Mouse (Mus musculus) C2C12 (cell line): ENCODE data around the gene Rnf11. TPM values are rescaled to one million over a fixed set of nuclear protein-coding genes. Genes with fewer than 3 reads are reported as not detected.

Experiments
- H3K27me3 ChIP-seq: one replicate; pipeline ENCODE4 v1.6.1; 2011; ENCODE audit not compliant: control insufficient read depth, insufficient read depth, insufficient read length
- H3K36me3 ChIP-seq: one replicate; pipeline ENCODE4 v1.6.1; 2011; ENCODE audit not compliant: control insufficient read depth, insufficient read depth
- H3K4me3 ChIP-seq: one replicate; pipeline ENCODE4 v1.5.1; 2011; ENCODE audit warnings: mild to moderate bottlenecking, control low read depth; ENCODE audit not compliant: poor library complexity, insufficient read depth, severe bottlenecking
- H3K79me2 ChIP-seq: one replicate; pipeline ENCODE4 v1.6.1; 2011; ENCODE audit not compliant: control insufficient read depth, insufficient read depth
- H3K79me3 ChIP-seq: one replicate; pipeline ENCODE4 v1.6.1; 2011; ENCODE audit warnings: low read depth, control low read depth
- H3ac ChIP-seq: one replicate; pipeline ENCODE3; 2011; ENCODE audit warnings: low read depth; ENCODE audit not compliant: control insufficient read depth, insufficient read length
- CEBPB ChIP-seq: IDR thresholded peaks from one replicate; pipeline ENCODE4 v1.6.1; 2011; ENCODE audit warnings: low read depth, mild to moderate bottlenecking, control low read depth, moderate library complexity
- CTCF ChIP-seq: IDR thresholded peaks from one replicate; pipeline ENCODE4 v1.5.1; 2011; ENCODE audit not compliant: control insufficient read depth, insufficient read depth, insufficient read length
- FOSL1 ChIP-seq: IDR thresholded peaks from one replicate; pipeline ENCODE4 v1.8.0; 2011; ENCODE audit warnings: mild to moderate bottlenecking, low read length; ENCODE audit not compliant: poor library complexity, insufficient read depth, severe bottlenecking
- MAX ChIP-seq: IDR thresholded peaks from one replicate; pipeline ENCODE4 v1.6.1; 2011; ENCODE audit warnings: mild to moderate bottlenecking, control low read depth
- MYOD1 ChIP-seq: IDR thresholded peaks from one replicate; pipeline ENCODE4 v1.6.1; 2011; ENCODE audit warnings: low read depth; ENCODE audit not compliant: control insufficient read depth, insufficient read length
- MYOG ChIP-seq: IDR thresholded peaks from one replicate; pipeline ENCODE4 v1.6.1; 2011; ENCODE audit not compliant: control insufficient read depth, insufficient read length; ENCODE audit errors: extremely low read depth
- USF1 ChIP-seq: IDR thresholded peaks from one replicate; pipeline ENCODE4 v1.6.1; 2011; ENCODE audit warnings: low read depth, mild to moderate bottlenecking, control low read depth, moderate library complexity
- long read RNA-seq, 2 experiments: library from polyadenylated mRNA; unstranded; transcript quantifications; one replicate each; pipeline ENCODE4 v2.0.0; 2019 to 2020
- polyA plus RNA-seq: library from polyadenylated mRNA; unstranded; fragments of >200 nt; fragmentation: generic; extraction: Trizol; gene quantifications from one replicate; pipeline ENCODE4 v1.2.1, GENCODE M21; 2012; ENCODE audit warnings: missing spikeins

Gene Rnf11
- 26.9 TPM for polyA plus RNA-seq
- long read RNA-seq, experiment 1, full-length matches to known transcripts = 9 of 19 reads
- long read RNA-seq, experiment 1, partial matches to known transcripts = 1 of 19 reads
- long read RNA-seq, experiment 1, other reads (novel, unspliced or antisense) = 9 of 19 reads
- long read RNA-seq, experiment 2, full-length matches to known transcripts = 3 of 6 reads
- long read RNA-seq, experiment 2, partial matches to known transcripts = 0 of 6 reads
- long read RNA-seq, experiment 2, other reads (novel, unspliced or antisense) = 3 of 6 reads

DNA sequence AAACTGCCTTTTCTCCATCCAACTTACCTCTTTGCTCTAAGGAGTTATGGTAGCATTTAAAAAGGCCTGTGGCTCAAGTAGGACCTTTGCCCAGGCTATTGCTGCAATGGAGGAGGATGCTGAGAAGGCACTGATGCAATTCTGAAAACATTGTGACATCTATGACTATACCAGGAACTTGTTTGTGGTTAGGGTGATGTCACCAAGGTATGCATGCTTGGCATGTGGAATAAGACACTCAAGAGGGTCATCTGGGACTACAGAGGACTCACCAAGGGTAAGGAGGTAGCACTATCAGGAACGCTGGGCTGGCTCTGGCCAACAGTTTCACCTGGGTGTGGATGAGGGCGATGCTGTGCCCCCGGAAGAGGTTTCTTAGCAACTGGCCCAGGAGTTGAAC lies at the start of gene Rnf11:
Rnf11 (minus strand) TSS at position 108 of the 400 bp plus-strand sequence.
- H3K4me3 ChIP-seq = no peak within 1 kb of the TSS
- H3K79me3 ChIP-seq = no peaks in the 10 kb centered on the region
- no peaks in the 10 kb centered on the region for H3K79me2 ChIP-seq

DNA sequence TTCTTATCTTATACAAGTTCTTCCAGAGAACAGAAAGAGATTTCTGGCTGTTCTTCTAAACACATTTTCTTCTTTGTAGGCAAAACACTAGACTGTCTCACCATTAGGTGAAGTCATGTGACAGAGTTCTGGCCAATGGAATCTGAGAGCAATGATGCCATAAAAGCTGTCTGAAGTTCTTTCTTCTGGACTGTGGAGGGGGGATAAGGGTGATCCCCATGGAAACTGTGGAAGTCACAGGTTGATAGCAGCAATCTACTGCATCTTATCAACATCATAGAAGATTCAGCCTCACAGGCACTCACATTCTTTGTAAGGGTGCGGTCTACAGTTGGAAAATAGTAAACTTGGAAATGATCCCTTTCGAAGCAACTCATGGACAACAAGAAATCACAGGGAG lies 46.6 kb upstream of the Rnf11 start, which contains the start of gene 4930522H14Rik:
4930522H14Rik (minus strand) TSS at position 187 of the 400 bp plus-strand sequence.
- no peaks in the 10 kb centered on the region for H3K79me3 ChIP-seq
- peaks cover 4% of the 10 kb centered on the region for H3K27me3 ChIP-seq
- TF ChIP-seq MAX (no peak), CEBPB (no peak), USF1 (peak; percentile 29)
- H3K79me2 ChIP-seq = no peaks in the 10 kb centered on the region
- no peaks in the 10 kb centered on the region for H3K36me3 ChIP-seq
- no peak within 1 kb of the TSS for H3ac ChIP-seq
- H3K4me3 ChIP-seq = no peak within 1 kb of the TSS

More for the DNA sequence above, at the start of gene Rnf11:
- Histone ChIP-seq H3K27me3 (no peaks in the 10 kb centered on the region), H3K36me3 (no peaks in the 10 kb centered on the region), H3ac (no peak within 1 kb of the TSS)
- TF ChIP-seq MYOD1 (no peak), CEBPB (peak; percentile 95)

DNA sequence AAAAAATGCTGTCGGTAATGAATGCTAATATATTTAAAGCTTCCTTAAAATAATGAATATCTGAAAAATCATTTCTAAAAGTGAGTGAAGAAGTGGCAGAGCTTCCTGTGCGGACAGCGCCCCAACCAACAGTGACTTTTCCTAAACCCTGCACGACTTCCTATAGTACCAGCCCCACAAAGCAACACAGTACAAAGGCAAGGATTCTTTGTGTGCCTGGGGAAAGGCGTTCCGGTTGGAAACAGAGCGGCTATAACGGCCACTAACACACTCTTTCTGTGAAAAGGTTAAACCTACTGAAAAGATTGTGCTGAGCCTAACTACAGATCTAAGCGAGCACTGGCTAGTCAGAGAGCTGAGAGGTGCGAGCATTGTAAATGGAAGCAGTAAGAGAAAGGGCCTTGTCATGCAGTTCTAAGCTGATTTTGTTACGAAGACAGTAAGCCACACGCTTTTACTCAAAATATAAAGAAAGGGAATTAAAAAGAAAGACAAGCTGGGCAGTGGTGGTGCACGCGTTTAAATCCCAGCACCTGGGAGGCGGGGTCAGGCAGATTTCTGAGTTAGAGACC lies 45.8 kb upstream of the Rnf11 start:
- Histone ChIP-seq H3K4me3 (no peak overlapping the region), H3K79me3 (no peaks in the 10 kb centered on the region), H3K79me2 (no peaks in the 10 kb centered on the region), H3K36me3 (no peaks in the 10 kb centered on the region), H3ac (no peak overlapping the region), H3K27me3 (peaks cover 4% of the 10 kb centered on the region)
- TF ChIP-seq MYOD1 = no peak

DNA sequence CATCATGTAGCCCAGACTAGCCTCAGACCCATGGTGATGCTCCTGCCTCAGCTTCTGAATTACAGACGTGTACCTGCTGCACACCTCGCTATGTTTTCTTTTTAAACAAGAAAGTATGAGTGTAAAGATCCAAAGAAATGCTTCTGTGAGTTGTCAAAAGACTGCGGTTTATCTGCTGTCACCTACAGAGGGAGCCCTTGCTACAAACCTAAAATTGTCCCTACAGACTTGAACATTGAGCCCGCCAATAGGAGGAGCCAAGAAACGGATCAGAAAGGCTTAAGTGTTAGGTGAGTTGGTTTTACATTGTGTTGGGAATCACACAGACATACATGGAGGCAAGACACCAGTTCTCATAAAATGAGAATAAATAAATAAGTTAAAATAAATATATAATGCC lies 20.4 kb upstream of the Rnf11 start:
- H3K36me3 ChIP-seq = no peaks in the 10 kb centered on the region
- TF ChIP-seq CTCF (peak; percentile 32), MYOD1 (no peak)
- no peaks in the 10 kb centered on the region for H3K79me2 ChIP-seq

DNA sequence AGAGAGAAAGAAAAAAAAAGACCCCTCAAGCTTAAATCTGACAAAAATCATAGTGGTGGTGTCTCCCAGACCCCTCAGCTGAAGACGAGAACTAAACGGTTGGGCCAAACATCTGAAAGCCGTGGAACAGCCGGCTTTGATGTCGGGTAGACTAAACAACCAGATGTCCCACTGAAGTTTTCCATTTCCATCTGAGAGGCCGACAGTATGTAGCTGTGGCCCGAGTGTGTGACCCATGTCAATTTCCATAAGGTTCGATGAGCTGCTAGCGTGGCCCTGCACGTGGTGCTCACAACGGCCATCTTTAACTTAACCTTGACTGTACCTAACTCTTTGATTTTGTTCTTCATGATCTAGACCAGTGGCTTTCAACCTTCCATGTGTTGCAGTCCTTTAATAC lies 13.9 kb upstream of the Rnf11 start:
- TF ChIP-seq MYOD1 (no peak), MAX (no peak), CTCF (no peak), USF1 (no peak)
- Histone ChIP-seq H3K79me3 (no peaks in the 10 kb centered on the region), H3ac (no peak overlapping the region), H3K27me3 (no peaks in the 10 kb centered on the region), H3K36me3 (no peaks in the 10 kb centered on the region), H3K4me3 (no peak overlapping the region), H3K79me2 (no peaks in the 10 kb centered on the region)

More for the DNA sequence above, 20.4 kb upstream of the Rnf11 start:
- no peaks in the 10 kb centered on the region for H3K79me3 ChIP-seq
- no peak overlapping the region for H3ac ChIP-seq
- H3K4me3 ChIP-seq = no peak overlapping the region
- H3K27me3 ChIP-seq = no peaks in the 10 kb centered on the region

DNA sequence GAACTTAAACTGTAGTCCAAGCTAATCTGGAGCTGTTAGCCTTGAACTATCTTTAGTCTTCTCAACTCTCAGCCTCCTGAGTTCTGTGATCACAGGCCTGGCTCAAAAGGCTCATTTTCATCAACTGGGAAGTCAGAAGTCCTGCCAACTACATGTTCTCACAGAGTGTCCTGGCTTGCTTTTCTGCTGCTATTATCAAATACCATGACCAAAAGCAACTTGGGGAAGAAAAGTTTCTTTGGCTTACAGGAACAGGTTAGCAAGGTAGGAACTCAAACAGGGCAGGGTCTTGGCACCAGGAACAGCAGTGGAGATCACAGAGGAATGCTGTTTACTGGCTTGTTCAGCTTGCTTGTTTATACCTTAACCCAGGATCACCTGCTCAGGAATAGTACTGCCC lies 9.1 kb upstream of the Rnf11 start:
- H3K27me3 ChIP-seq = no peaks in the 10 kb centered on the region
- H3K79me3 ChIP-seq = no peaks in the 10 kb centered on the region
- no peak overlapping the region for H3K4me3 ChIP-seq
- no peaks in the 10 kb centered on the region for H3K36me3 ChIP-seq
- H3ac ChIP-seq = no peak overlapping the region
- TF ChIP-seq MAX = no peak
- no peak for TF ChIP-seq MYOG
- TF ChIP-seq FOSL1 = no peak
- TF ChIP-seq MYOD1 = no peak
- no peak for TF ChIP-seq CEBPB
- no peak for TF ChIP-seq CTCF
- TF ChIP-seq USF1 = no peak
- H3K79me2 ChIP-seq = no peaks in the 10 kb centered on the region
